Comparison of ENCODE assay signal across 16 mouse cellular contexts in the genomic region with DNA sequence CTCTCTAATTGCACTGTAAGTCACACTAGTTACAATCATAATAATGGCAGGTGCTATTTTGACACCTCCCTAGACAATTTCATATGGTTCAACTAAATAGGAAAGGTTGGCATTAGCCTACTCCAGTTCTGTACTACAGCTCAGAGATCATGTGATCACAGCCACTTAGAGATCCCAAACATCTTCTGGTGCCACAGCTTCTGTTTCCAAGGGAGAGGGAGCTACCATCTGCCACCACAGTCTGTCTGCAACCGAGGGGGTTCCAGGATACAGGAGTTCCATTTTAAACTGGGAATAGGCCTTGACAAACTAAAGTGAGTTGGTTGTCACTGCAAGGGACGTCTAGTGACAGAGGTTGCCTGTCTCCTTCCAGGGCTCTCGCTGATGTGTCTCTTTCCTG. TPM values are rescaled to one million over a fixed set of nuclear protein-coding genes. Genes with fewer than 3 reads are reported as not detected.
DNase-seq lines count a peak whose midpoint lies in the region; ATAC-seq and TF ChIP-seq lines count a peak whose summit lies in the region.
"Had no signal": no experiment of that assay in that cellular context is flagged by ENCODE, and none has a peak within 500 bp of the region (broad histone marks: within the 10 kb centered on the region; RNA-seq: fewer than 3 reads in every experiment).

No protein-coding gene starts in this region.

- H3K4me1 ChIP-seq in hindbrain, postnatal 0 days (ENCODE audit: insufficient read depth, low read length): no peaks in the 10 kb centered on the region; the same call in 1 of the 2 replicates
- 0 out of 2 replicates have a peak, but pooled peaks cover 7% of the 10 kb centered on the region for H3K4me1 ChIP-seq in hindbrain, embryonic 12.5 days
- peaks cover 9% of the 10 kb centered on the region; the same call in 1 of the 2 replicates for H3K4me1 ChIP-seq in forebrain, postnatal 0 days (ENCODE audit: insufficient read depth)
- H3K4me1 ChIP-seq: limb, embryonic 12.5 days had no signal

- no peak overlapping the region for H3K27ac ChIP-seq in hindbrain, postnatal 0 days
- no peak overlapping the region for H3K27ac ChIP-seq in hindbrain, embryonic 12.5 days
- H3K27ac ChIP-seq in forebrain, postnatal 0 days (ENCODE audit: low read depth, low read length): no peak overlapping the region; the same call in 1 of the 2 replicates
- H3K27ac ChIP-seq: limb, embryonic 12.5 days; neural tube, embryonic 13.5 days had no signal

- no peaks in the 10 kb centered on the region for H3K27me3 ChIP-seq in hindbrain, postnatal 0 days (ENCODE audit: insufficient read depth, low read length)
- no peaks in the 10 kb centered on the region for H3K27me3 ChIP-seq in hindbrain, embryonic 12.5 days
- H3K27me3 ChIP-seq in forebrain, postnatal 0 days (ENCODE audit: insufficient read depth, low read length): no peaks in the 10 kb centered on the region
- H3K27me3 ChIP-seq: limb, embryonic 12.5 days; neural tube, embryonic 13.5 days had no signal

- no peak overlapping the region for H3K9ac ChIP-seq in hindbrain, postnatal 0 days (replicated peaks; ENCODE audit: low read length)
- H3K9ac ChIP-seq in hindbrain, embryonic 12.5 days: no peak overlapping the region
- H3K9ac ChIP-seq in forebrain, postnatal 0 days: no peak overlapping the region
- H3K9ac ChIP-seq: limb, embryonic 12.5 days; neural tube, embryonic 13.5 days had no signal

- H3K4me3 ChIP-seq in hindbrain, postnatal 0 days (ENCODE audit: low read length): no peak overlapping the region
- no peak overlapping the region for H3K4me3 ChIP-seq in hindbrain, embryonic 12.5 days
- H3K4me3 ChIP-seq in forebrain, postnatal 0 days (ENCODE audit: low read depth, low read length): no peak overlapping the region
- H3K4me3 ChIP-seq: erythroblast, embryonic 14.5 days; limb, embryonic 12.5 days; neural tube, embryonic 13.5 days had no signal

- H3K36me3 ChIP-seq in hindbrain, postnatal 0 days (ENCODE audit: insufficient read depth, low read length): no peaks in the 10 kb centered on the region
- no peaks in the 10 kb centered on the region for H3K36me3 ChIP-seq in hindbrain, embryonic 12.5 days
- H3K36me3 ChIP-seq in forebrain, postnatal 0 days (ENCODE audit: insufficient read depth): no peaks in the 10 kb centered on the region
- H3K36me3 ChIP-seq: limb, embryonic 12.5 days; neural tube, embryonic 13.5 days had no signal

- no peak overlapping the region for H3K4me2 ChIP-seq in hindbrain, postnatal 0 days (ENCODE audit: low read depth, low read length)
- H3K4me2 ChIP-seq in hindbrain, embryonic 12.5 days (replicated peaks): no peak overlapping the region
- H3K4me2 ChIP-seq in forebrain, postnatal 0 days (ENCODE audit: low read depth): no peak overlapping the region
- H3K4me2 ChIP-seq: limb, embryonic 12.5 days; neural tube, embryonic 13.5 days had no signal

- no peaks in the 10 kb centered on the region for H3K9me3 ChIP-seq in hindbrain, postnatal 0 days (ENCODE audit: low read length)
- H3K9me3 ChIP-seq in hindbrain, embryonic 12.5 days (replicated peaks): no peaks in the 10 kb centered on the region
- H3K9me3 ChIP-seq in forebrain, postnatal 0 days (ENCODE audit: low read length): no peaks in the 10 kb centered on the region
- H3K9me3 ChIP-seq: limb, embryonic 12.5 days; neural tube, embryonic 13.5 days had no signal

- ATAC-seq in hindbrain, postnatal 0 days: 0 out of 2 replicates have a peak, but pooled peaks have one; percentile 30
- ATAC-seq in hindbrain, embryonic 12.5 days (ENCODE audit: low FRiP score): no peak
- ATAC-seq in forebrain, postnatal 0 days: peak; percentile 89
- ATAC-seq in megakaryocyte progenitor cell, adult 5-6 weeks (replicated peaks; ENCODE audit: poor library complexity): no peak
- ATAC-seq: activated CD4-positive, CD25-positive, alpha-beta regulatory T cell, adult 4 months; CD4-positive, CD25-positive, alpha-beta regulatory T cell, adult 4 months; midbrain, embryonic 16.5 days had no signal

- TF ChIP-seq CTCF in hindbrain, postnatal 0 days (IDR thresholded peaks at IDR 0.05; ENCODE audit: low read depth): no peak
- no peak for TF ChIP-seq CTCF in forebrain, postnatal 0 days (IDR thresholded peaks at IDR 0.05; ENCODE audit: low read depth)

- DNase-seq in hindbrain, postnatal 0 days (ENCODE audit: low spot score): peak; percentile 15
- DNase-seq in forebrain, postnatal 0 days: peak; percentile 85
- DNase-seq in layer of hippocampus, adult 9-11 months: peak; percentile 89
- peak; percentile 74 for DNase-seq in telencephalon, adult 2 months (ENCODE audit: low read depth, low spot score)
- no peak for DNase-seq in kidney, adult 8-10 months
- DNase-seq: kidney, postnatal 25 days; lung, postnatal 4 days; thymus, adult 2 months had no signal

- WGBS in hindbrain, postnatal 0 days: 74% methylated on average over 3 of the region's 3 CpGs
- 85% methylated on average over 3 of the region's 3 CpGs for WGBS in hindbrain, embryonic 12.5 days
- WGBS in forebrain, postnatal 0 days: 61% methylated on average over 3 of the region's 3 CpGs

RNA-seq across cellular contexts. Expression of a gene that starts 33.2 kb away (rescaled TPM):
- total RNA-seq in hindbrain, postnatal 0 days (2014; rRNA removed): 0.43 TPM in 1 of 2 replicates, not detected in the other
- polyA plus RNA-seq in hindbrain, postnatal 0 days (2015; fragmentation: Nextera tagmentation; extraction: Ambion mirVana): 0.30 and 0.47 TPM in 2 replicates
- polyA plus RNA-seq in hindbrain, embryonic 12.5 days (2016; fragmentation: Nextera tagmentation; extraction: Ambion mirVana): 1.7 and 2.0 TPM in 2 replicates
- 0.38 and 0.57 TPM in 2 replicates for total RNA-seq in forebrain, postnatal 0 days (2014; rRNA removed)
- 0.14 and 0.47 TPM in 2 replicates for polyA plus RNA-seq in forebrain, postnatal 0 days (2015; fragmentation: Nextera tagmentation; extraction: Ambion mirVana)
- total RNA-seq in megakaryocyte progenitor cell, adult 5-6 weeks (2015): 69.6 and 74.0 TPM in 2 replicates
- 11.6 and 17.1 TPM in 2 replicates for total RNA-seq in megakaryocyte progenitor cell, adult 5-6 weeks (2017)

Comparison
In these comparisons a context has a peak if more than half of its experiments do, and no peak if none do; other contexts are left out.
1. ATAC-seq: peak in hindbrain, postnatal 0 days (single experiment) and forebrain, postnatal 0 days (single experiment); none in hindbrain, embryonic 12.5 days (single experiment) and megakaryocyte progenitor cell, adult 5-6 weeks (single experiment).
2. DNase-seq: peak in hindbrain, postnatal 0 days (single experiment), forebrain, postnatal 0 days (single experiment), layer of hippocampus, adult 9-11 months (single experiment) and telencephalon, adult 2 months (single experiment); none in kidney, adult 8-10 months (0 of 2).